Mouse (Mus musculus): ENCODE data around the gene Timm23.

DNA sequence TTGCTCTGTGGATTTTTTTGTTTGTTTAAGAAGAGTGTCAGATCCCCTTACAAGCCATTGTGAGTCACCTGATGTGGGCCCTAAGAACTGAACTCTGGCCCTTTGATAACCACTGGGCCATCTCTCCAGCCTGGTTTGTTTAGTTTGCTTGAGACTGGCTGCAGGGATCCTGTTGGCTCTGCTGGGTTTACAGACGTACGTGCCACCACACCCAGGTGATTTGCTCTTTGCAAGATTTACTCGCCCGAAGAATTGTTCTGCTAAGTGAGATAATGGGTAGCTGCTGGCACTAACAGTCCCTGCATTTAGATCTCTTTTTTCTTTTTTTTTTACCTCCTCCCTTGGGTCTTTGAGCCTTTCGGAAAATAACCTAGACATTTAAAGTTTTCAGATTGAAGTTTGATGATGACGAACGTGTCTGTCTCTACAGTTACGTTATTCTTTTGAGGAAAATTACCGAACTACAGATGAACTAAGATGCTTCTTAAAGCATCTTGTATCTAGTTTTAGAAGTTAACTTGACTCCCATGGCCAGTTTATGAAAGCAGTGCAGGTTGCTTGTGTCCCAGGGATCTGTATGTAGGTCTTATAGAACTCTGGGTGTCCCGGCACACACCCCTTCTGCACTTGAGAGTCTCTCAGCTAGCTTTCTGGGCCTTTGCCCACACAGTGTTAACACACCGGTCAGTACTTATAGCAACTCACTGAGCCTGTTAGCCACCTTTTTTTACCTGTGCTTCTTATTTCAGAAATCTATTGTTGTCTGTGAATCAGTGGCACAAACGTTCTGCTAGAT lies 40.4 kb downstream of the Timm23 start:
- TF ChIP-seq CTCF (IDR thresholded peaks at IDR 0.05; ENCODE audit: borderline replicate concordance, control insufficient read depth, extremely low read depth, insufficient read depth, low read length, poor library complexity) (no peak), POLR2A (IDR thresholded peaks at IDR 0.05; ENCODE audit: control insufficient read depth, extremely low read depth, insufficient read depth, low read length, poor library complexity) (no peak)
